Mouse (Mus musculus) forebrain, embryonic 12.5 days (tissue): ENCODE data around the gene Dcaf6. TPM values are rescaled to one million over a fixed set of nuclear protein-coding genes. Genes with fewer than 3 reads are reported as not detected.

Experiments used
- ATAC-seq: fragments of 200-750 bp; cut with Nextera tagmentation; 2 replicates; pipeline ENCODE4 v1.8.0; 2017; ENCODE audit warnings: moderate TSS enrichment; ENCODE audit not compliant: low FRiP score
- H3K27ac ChIP-seq: fragments of 300-500 bp; sonication (generic); 2 replicates; pipeline ENCODE4 v1.5.1; 2016; ENCODE audit warnings: mild to moderate bottlenecking
- H3K27me3 ChIP-seq: fragments of 300-500 bp; sonication (generic); 2 replicates; pipeline ENCODE4 v1.6.1; 2016; ENCODE audit warnings: mild to moderate bottlenecking
- H3K36me3 ChIP-seq: fragments of 300-500 bp; sonication (generic); replicated peaks from 2 replicates; pipeline ENCODE4 v1.6.1; 2016; ENCODE audit warnings: mild to moderate bottlenecking
- H3K4me1 ChIP-seq: fragments of 300-500 bp; sonication (generic); 2 replicates; pipeline ENCODE4 v1.6.1; 2016
- H3K4me2 ChIP-seq: fragments of 300-500 bp; sonication (generic); 2 replicates; pipeline ENCODE4 v1.6.1; 2016; ENCODE audit warnings: mild to moderate bottlenecking, moderate library complexity
- H3K4me3 ChIP-seq: fragments of 300-500 bp; sonication (generic); replicated peaks from 2 replicates; pipeline ENCODE4 v1.5.1; 2016; ENCODE audit warnings: mild to moderate bottlenecking
- H3K9ac ChIP-seq: fragments of 300-500 bp; sonication (generic); 2 replicates; pipeline ENCODE4 v1.6.1; 2016; ENCODE audit warnings: mild to moderate bottlenecking
- H3K9me3 ChIP-seq: fragments of 300-500 bp; sonication (generic); 2 replicates; pipeline ENCODE4 v1.6.1; 2016
- WGBS: fragments of 180-500 bp; shearing (Covaris S2); methylation state at CpG from one replicate; pipeline ENCODE4 v1.1.7; 2016; 5-methylcytosine and 5-hydroxymethylcytosine counted together
- polyA plus RNA-seq: library from polyadenylated mRNA; unstranded; fragments of >200 nt; fragmentation: Nextera tagmentation; extraction: Ambion mirVana; gene quantifications from 2 replicates; pipeline ENCODE4 v1.2.1, GENCODE M21; 2016

Gene Dcaf6
- polyA plus RNA-seq, result 8.8 and 9.9 TPM in 2 replicates

DNA sequence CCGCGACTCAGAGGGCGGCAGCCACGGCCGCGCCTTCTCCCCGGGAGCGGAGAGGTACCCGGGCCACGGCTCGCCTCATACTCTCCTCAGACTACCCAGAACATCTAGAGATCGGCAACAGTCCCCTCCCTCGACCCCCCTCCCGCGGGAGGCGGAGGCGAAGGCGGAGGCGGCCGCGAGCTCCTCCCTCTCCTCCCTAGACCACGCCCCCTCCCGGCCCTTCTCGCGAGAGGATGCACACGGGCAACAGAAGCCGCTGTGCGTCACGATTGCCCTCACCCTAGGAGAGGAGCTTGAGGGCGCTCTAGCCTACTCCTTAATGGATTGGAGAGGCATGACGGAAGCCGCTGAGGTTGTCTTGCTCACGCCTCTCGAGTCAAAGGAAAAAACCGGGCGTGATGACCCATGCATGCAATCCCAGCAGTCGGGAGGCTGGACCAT is at the start of gene Dcaf6, which contains the start of gene Mpc2:
Dcaf6 (minus strand) TSS at position 116 of the 441 bp plus-strand sequence.
Mpc2 (plus strand) TSS at position 278 of the 441 bp plus-strand sequence.
- under 1% methylated on average over 35 of the region's 37 CpGs for WGBS
- Histone ChIP-seq H3K9ac (peak within 1 kb of the TSS; percentile 81), H3K4me3 (peak within 1 kb of the TSS; percentile 89), H3K27ac (peak within 1 kb of the TSS; percentile 95), H3K9me3 (no peaks in the 10 kb centered on the region), H3K4me1 (peaks cover 15% of the 10 kb centered on the region), H3K4me2 (peak within 1 kb of the TSS; percentile 93), H3K36me3 (no peaks in the 10 kb centered on the region), H3K27me3 (no peaks in the 10 kb centered on the region)
- ATAC-seq, result peak; percentile 94

DNA sequence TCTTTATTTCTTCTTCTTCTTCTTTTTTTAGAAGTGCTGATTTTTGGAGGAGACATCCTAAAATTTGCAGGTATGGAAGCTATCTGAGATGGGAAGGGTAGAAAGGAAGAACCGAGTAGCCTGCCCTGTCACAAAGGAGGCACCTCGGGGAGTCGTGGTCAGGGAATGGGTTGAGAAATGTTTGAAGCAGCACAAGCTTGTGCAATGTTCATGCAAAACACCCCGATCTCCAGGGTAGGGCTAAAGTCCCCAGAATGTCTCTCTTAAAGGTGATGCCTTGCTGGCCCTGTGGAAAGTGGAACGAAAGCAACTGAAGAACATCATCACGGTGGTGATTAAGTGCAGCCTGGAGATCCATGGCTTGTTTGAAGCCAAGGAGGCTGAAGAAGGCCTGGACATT is 46.0 kb upstream of the Dcaf6 start:
- no peak for ATAC-seq
- 86% methylated on average over 6 of the region's 6 CpGs for WGBS
- Histone ChIP-seq H3K9me3 (no peaks in the 10 kb centered on the region), H3K36me3 (no peaks in the 10 kb centered on the region), H3K27me3 (no peaks in the 10 kb centered on the region), H3K4me2 (no peak overlapping the region), H3K9ac (no peak overlapping the region), H3K4me3 (no peak overlapping the region), H3K4me1 (no peaks in the 10 kb centered on the region), H3K27ac (no peak overlapping the region)

DNA sequence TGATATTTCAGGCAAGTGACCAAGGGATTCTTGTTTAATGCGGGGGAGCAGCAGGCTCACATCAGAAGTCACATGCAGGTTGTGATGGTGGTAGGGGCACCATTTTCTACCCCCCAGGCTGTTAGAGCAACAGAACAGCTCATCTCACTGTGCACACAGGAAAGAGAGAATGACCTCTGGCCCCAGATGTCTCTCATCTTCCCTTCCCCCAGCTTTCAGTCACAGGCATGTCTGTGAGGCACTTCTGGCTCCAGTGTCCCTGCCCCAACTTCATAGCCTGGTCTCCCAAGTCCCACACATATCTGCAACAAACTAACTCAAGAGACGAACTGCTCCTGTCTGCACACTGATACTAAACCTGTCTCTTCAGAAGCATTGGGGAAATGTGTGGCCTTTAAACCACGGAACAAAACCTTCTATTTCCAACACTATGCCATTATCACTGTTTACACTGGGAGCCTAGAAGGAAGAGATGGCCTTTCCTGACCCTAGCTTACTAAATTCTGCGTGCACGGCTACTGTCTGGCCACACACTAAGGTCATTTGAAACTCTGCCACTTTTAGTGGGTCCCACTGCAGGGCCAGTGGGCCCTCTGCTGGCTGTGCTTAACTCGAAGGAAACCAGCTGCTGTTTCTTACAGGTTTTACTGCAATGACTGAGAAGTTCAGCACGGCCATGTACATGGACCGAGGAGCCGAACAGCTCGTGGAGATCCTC is 43.2 kb upstream of the Dcaf6 start:
- Histone ChIP-seq H3K36me3 (no peaks in the 10 kb centered on the region), H3K27me3 (no peaks in the 10 kb centered on the region), H3K4me2 (no peak overlapping the region), H3K4me1 (no peaks in the 10 kb centered on the region), H3K9ac (no peak overlapping the region), H3K27ac (no peak overlapping the region), H3K4me3 (no peak overlapping the region), H3K9me3 (no peaks in the 10 kb centered on the region)
- no peak for ATAC-seq
- WGBS, result 68% methylated on average over 10 of the region's 10 CpGs

DNA sequence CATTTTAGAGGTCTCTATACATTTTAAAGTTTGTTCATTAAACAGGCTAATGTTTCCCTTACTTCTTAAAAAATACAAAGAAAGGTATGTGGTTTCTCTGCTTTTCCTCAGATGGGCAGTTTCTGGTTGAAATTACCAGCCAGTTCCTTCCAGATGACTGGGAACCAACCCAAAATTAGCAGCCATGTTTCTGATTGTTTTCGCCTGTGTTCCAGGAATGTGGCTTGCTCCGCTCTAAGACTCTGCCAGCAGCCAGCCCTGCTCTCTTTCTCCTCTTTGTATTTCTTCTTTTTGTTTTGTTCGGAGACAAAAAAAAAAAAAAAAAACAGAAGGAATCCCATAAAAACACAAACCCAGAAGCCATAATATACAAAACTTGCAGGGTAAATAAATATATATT is 38.6 kb upstream of the Dcaf6 start:
- Histone ChIP-seq H3K4me2 (no peak overlapping the region), H3K4me1 (no peaks in the 10 kb centered on the region), H3K27me3 (no peaks in the 10 kb centered on the region), H3K9ac (no peak overlapping the region), H3K9me3 (no peaks in the 10 kb centered on the region), H3K36me3 (no peaks in the 10 kb centered on the region), H3K27ac (no peak overlapping the region), H3K4me3 (no peak overlapping the region)
- 51% methylated on average over 3 of the region's 3 CpGs for WGBS
- ATAC-seq, result no peak

DNA sequence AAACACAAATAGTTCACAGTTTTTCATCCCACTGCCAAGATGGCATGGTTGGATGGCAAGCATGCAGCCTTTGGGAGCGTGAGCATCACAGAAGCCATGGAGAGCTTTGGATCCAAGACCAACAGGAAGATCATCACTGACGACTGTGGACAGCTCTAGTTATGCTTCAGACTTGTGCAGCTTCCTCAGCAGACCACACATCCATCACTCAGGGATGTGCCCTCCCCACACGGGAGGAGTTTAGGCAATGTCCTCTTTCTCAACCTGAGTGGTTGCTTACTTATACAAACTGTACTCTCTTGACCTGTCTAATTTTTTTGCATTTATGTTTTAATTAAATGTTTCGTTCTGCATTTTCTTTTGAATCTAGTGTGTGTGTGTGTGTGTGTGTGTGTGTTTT is 28.9 kb upstream of the Dcaf6 start:
- Histone ChIP-seq H3K9me3 (no peaks in the 10 kb centered on the region), H3K9ac (no peak overlapping the region), H3K27me3 (no peaks in the 10 kb centered on the region), H3K36me3 (no peaks in the 10 kb centered on the region), H3K4me1 (no peaks in the 10 kb centered on the region), H3K4me2 (no peak overlapping the region), H3K4me3 (no peak overlapping the region), H3K27ac (no peak overlapping the region)
- 85% methylated on average over 4 of the region's 4 CpGs for WGBS
- ATAC-seq, result no peak

DNA sequence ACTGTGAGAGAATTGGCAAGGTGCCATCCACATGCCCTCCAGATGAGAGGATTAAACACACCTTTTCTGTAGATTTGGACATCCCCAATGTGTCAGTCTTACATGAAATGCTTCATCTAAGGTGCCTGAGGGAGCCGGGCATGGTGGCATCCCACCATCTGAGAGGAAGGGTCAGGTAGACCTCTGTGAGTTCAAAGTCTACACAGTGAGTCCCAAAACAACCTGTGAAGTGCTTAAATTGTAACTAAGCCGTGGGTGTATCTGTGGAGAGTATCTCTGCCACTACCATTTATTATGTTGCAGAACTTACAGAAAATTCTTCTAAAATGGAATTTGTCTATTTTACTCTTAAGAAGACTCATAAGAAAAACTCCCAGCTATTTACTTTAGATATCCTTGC is 25.8 kb upstream of the Dcaf6 start:
- H3K9me3 ChIP-seq, result no peaks in the 10 kb centered on the region
- H3K9ac ChIP-seq, result no peak overlapping the region
- H3K4me2 ChIP-seq, result no peak overlapping the region
- H3K27ac ChIP-seq, result no peak overlapping the region
- 0 out of 2 replicates have a peak, but pooled peaks cover 3% of the 10 kb centered on the region for H3K36me3 ChIP-seq
- WGBS, result 86% methylated on average over 2 of the region's 2 CpGs
- no peak for ATAC-seq
- H3K4me1 ChIP-seq, result no peaks in the 10 kb centered on the region
- H3K4me3 ChIP-seq, result no peak overlapping the region
- no peaks in the 10 kb centered on the region for H3K27me3 ChIP-seq

DNA sequence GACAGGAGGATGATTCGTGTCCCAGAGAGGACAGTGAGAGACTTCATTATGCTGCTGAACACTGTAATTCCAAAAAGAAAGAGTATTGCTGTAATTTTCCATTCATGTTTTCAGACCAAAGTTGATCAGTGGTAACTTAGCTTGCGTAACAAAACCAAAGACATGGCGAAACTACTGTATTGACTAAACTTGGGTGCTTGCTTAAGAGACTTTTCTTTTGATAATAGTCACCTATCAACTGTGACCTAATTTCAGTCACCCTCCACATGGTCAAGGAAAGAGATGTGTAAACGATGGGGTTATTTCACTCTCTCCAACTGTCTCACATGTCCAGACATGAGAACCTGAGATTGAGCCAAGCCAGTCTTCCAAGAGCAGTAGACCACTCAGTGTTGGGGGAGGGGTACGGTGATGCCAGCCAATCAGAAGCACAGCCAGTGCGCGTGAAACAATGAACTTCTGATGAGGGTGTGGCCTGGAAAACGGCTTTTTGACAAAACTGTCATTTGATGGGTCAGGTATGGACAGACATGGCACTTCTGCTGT is 24.5 kb upstream of the Dcaf6 start, which contains the start of gene Adcy10:
Adcy10 (plus strand) TSS at position 496 of the 546 bp plus-strand sequence.
- H3K9me3 ChIP-seq, result no peaks in the 10 kb centered on the region
- H3K4me2 ChIP-seq, result no peak within 1 kb of the TSS
- H3K27me3 ChIP-seq, result no peaks in the 10 kb centered on the region
- no peak within 1 kb of the TSS for H3K27ac ChIP-seq
- ATAC-seq, result no peak
- H3K9ac ChIP-seq, result no peak within 1 kb of the TSS
- H3K4me3 ChIP-seq, result no peak within 1 kb of the TSS
- 0 out of 2 replicates have a peak, but pooled peaks cover 3% of the 10 kb centered on the region for H3K36me3 ChIP-seq
- no peaks in the 10 kb centered on the region for H3K4me1 ChIP-seq
- WGBS, result 93% methylated on average over 8 of the region's 8 CpGs

DNA sequence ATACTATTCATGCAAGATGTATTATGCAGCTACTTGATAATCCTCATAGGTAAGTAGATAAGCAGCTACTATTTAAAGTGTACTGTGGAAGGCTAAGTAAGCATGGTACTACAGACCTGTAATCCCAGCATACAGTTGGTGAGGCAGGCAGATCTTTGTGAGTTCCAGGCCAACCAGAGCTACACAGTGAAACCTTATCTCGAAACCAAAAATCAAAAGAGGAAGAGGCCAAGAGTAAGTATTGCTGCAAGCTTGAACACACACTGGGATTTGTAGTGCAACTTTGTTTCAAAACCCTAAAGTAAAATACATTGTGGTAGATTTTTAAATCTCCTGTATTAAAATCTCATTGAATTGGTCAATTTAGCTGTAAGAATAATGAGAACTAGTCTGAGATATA is 11.2 kb upstream of the Dcaf6 start:
- Histone ChIP-seq H3K27ac (no peak overlapping the region), H3K9me3 (no peaks in the 10 kb centered on the region), H3K27me3 (no peaks in the 10 kb centered on the region), H3K36me3 (no peaks in the 10 kb centered on the region), H3K4me1 (no peaks in the 10 kb centered on the region), H3K4me3 (no peak overlapping the region), H3K4me2 (no peak overlapping the region), H3K9ac (no peak overlapping the region)
- ATAC-seq, result no peak
- 87% methylated on average over 1 of the region's 1 CpGs for whole genome bisulfite sequencing

DNA sequence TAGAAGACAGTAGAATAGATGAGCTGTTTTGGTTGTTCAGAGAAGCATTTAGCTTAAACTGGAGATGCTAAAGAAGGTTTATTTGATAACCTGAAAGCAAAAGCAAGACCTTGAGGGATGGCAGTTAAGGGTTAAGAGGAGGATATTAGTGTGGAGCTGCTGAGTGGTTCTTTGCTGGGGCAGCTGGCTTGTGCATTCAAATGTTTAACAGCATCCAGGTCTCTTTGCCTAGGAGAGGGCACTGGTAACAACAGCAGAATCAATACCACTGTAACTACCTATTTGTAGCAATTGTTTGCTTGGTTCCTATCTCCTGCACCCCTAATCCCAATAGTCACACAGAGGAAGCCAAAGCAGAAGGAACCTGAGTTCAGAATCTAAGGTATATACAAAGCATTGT is 9.4 kb upstream of the Dcaf6 start:
- Histone ChIP-seq H3K27ac (no peak overlapping the region), H3K27me3 (no peaks in the 10 kb centered on the region), H3K9ac (no peak overlapping the region), H3K4me3 (no peak overlapping the region), H3K9me3 (no peaks in the 10 kb centered on the region), H3K36me3 (no peaks in the 10 kb centered on the region), H3K4me2 (no peak overlapping the region), H3K4me1 (no peaks in the 10 kb centered on the region)
- ATAC-seq, result no peak

DNA sequence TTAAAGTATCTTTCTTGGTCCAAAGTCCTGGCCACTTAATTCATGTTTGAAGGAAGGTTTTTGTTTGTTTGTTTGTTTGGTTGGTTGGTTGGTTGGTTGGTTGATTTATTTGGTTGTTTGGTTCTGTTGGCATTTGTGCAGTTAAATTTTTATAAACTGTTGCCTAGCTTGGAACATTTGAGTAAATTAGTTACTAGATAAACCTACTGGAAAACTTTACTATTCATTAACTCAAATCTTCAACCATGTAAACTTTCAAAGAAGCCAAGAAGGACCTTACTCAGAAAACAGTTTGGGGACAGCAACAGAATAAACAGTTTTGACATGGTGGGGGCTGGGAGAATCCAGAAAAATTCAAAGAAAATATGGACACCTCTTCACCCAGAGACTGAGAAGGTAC is 8.7 kb upstream of the Dcaf6 start:
- Histone ChIP-seq H3K4me3 (no peak overlapping the region), H3K27me3 (no peaks in the 10 kb centered on the region), H3K4me1 (no peaks in the 10 kb centered on the region), H3K9ac (no peak overlapping the region), H3K27ac (no peak overlapping the region), H3K36me3 (no peaks in the 10 kb centered on the region), H3K9me3 (no peaks in the 10 kb centered on the region), H3K4me2 (no peak overlapping the region)
- no peak for ATAC-seq

DNA sequence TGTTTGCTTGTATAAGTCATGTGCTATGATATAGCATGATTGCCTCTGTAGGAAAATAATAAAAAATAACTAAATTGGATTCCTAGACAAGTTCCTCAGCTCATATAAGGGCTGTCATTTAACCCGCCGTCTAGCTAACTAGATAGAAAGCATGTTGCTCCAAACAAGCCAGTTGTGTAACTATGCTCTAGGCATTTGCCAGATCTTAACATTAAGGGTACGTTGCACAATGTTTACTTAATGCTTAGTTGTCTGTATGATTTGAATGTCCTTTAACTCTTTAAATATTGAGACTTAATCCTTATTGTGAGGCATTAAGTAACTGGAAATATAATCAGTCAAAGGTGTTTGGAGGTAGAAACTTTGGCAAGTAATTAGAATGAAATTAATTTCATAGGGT is 4.3 kb upstream of the Dcaf6 start:
- H3K27ac ChIP-seq, result no peak overlapping the region
- WGBS, result 92% methylated on average over 3 of the region's 3 CpGs
- peaks cover 9% of the 10 kb centered on the region for H3K4me1 ChIP-seq
- H3K27me3 ChIP-seq, result no peaks in the 10 kb centered on the region
- ATAC-seq, result no peak
- no peaks in the 10 kb centered on the region for H3K36me3 ChIP-seq
- no peak overlapping the region for H3K9ac ChIP-seq
- no peak overlapping the region for H3K4me2 ChIP-seq
- no peak overlapping the region for H3K4me3 ChIP-seq
- no peaks in the 10 kb centered on the region for H3K9me3 ChIP-seq

DNA sequence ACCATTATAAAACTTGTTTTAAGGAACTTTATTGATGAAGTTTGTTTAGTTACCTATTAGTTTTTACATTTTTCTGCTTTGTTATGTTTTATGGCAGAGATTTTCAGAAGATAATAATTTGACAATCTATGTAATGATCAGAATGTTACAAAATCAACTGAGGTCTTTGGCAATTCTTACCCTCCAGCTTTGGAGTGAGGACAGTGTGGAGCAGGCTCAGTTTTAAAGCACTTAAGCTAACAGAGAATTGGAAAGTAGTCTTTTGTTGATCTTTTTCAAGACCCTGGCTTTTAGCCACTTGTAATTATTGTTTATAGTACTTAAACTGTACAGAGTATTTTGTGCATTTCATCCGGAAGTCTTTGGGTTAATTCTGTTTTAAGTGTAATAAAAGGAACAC is 2.6 kb upstream of the Dcaf6 start:
- H3K9ac ChIP-seq, result no peak overlapping the region
- peaks cover 15% of the 10 kb centered on the region for H3K4me1 ChIP-seq
- 86% methylated on average over 1 of the region's 1 CpGs for WGBS
- no peak overlapping the region for H3K4me2 ChIP-seq
- no peaks in the 10 kb centered on the region for H3K9me3 ChIP-seq
- H3K27ac ChIP-seq, result no peak overlapping the region
- no peaks in the 10 kb centered on the region for H3K36me3 ChIP-seq
- H3K4me3 ChIP-seq, result no peak overlapping the region
- no peaks in the 10 kb centered on the region for H3K27me3 ChIP-seq
- no peak for ATAC-seq

DNA sequence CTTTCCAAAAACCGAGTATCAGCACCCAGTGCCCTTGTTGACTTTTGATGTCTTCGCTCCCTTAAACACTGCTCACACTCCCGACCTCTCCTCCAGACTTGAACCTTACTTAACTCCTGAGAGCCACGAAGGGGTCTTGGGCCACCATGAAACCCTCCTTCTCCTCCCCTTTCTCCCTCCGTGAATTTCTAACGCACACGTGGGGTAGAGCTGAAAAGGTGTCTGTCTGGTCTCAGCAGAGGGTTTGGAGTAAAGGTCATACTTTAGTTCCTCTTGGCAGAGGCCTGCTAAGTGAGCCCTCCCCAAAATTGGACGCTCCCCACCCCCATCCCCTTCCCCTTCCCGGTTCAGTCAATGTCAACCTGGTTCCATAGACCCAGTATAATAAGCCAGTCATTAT is 1.4 kb upstream of the Dcaf6 start:
- ATAC-seq, result no peak
- H3K27me3 ChIP-seq, result no peaks in the 10 kb centered on the region
- H3K27ac ChIP-seq, result peak overlapping the region; percentile 72; the same call in 1 of the 2 replicates
- WGBS, result under 1% methylated on average over 9 of the region's 9 CpGs
- no peaks in the 10 kb centered on the region for H3K9me3 ChIP-seq
- H3K4me1 ChIP-seq, result peaks cover 15% of the 10 kb centered on the region
- H3K4me3 ChIP-seq, result peak overlapping the region; percentile 89
- H3K9ac ChIP-seq, result peak overlapping the region; percentile 81
- peak overlapping the region; percentile 93 for H3K4me2 ChIP-seq
- no peaks in the 10 kb centered on the region for H3K36me3 ChIP-seq
